Mouse (Mus musculus): ENCODE results near the gene Nagpa. TPM values are rescaled to one million over a fixed set of nuclear protein-coding genes. Genes with fewer than 3 reads are reported as not detected.

Nagpa gene
- polyA plus RNA-seq, 1 experiment = 0.86 TPM

DNA sequence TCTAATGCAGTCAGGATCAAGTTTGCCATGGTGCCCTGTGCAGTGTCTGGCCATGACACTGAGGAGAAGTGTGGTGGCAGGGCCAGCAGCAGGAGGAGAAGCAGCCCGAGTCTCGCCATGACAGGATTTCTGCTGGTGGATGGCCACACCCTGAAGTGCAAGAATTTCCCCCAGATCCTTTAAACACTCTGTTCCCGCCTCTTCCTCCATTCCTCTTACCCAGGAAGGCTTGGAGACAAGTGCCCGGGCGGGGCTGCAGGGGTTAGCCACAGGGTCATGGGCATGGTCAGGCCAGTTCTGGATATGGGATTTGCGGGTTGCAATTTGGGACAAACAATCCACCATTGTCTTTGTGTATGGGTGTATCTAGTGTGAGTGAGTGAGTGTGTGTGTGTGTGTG lies 18.3 kb upstream of the Nagpa start, which contains the start of gene AU021092:
TSS of gene AU021092 (minus strand) at position 160 of the 400 bp plus-strand sequence.
- peaks cover 5% of the 10 kb centered on the region for H3K27me3 ChIP-seq (ENCODE audit: control insufficient read depth)
- H3K9me3 ChIP-seq (ENCODE audit: control insufficient read depth, low read length) = no peaks in the 10 kb centered on the region
- no peaks in the 10 kb centered on the region for H3K36me3 ChIP-seq (ENCODE audit: control insufficient read depth)
- no peak within 1 kb of the TSS for H3K4me3 ChIP-seq (replicated peaks)
- TF ChIP-seq GATA1 (IDR thresholded peaks at IDR 0.05; ENCODE audit: low read length) (no peak), TAL1 (IDR thresholded peaks at IDR 0.05; ENCODE audit: low read length) (no peak)
- H3K4me1 ChIP-seq (ENCODE audit: control insufficient read depth) = no peaks in the 10 kb centered on the region

GRCm38 (mm10) chr16:5221403-5221802 lies 17.6 kb upstream of the Nagpa start:
- H3K36me3 ChIP-seq (ENCODE audit: control insufficient read depth) = no peaks in the 10 kb centered on the region
- H3K9me3 ChIP-seq (ENCODE audit: control insufficient read depth, low read length) = no peaks in the 10 kb centered on the region
- no peaks in the 10 kb centered on the region for H3K4me1 ChIP-seq (ENCODE audit: control insufficient read depth)
- peaks cover 5% of the 10 kb centered on the region for H3K27me3 ChIP-seq (ENCODE audit: control insufficient read depth)
- no peak overlapping the region for H3K4me3 ChIP-seq (replicated peaks)
- TF ChIP-seq TAL1 (IDR thresholded peaks at IDR 0.05; ENCODE audit: low read length) (no peak), GATA1 (IDR thresholded peaks at IDR 0.05; ENCODE audit: low read length) (no peak)

- no peak overlapping the region for H3K4me3 ChIP-seq (replicated peaks)
- no peaks in the 10 kb centered on the region for H3K36me3 ChIP-seq (ENCODE audit: control insufficient read depth)
- peaks cover 5% of the 10 kb centered on the region for H3K27me3 ChIP-seq (ENCODE audit: control insufficient read depth)
- no peaks in the 10 kb centered on the region for H3K4me1 ChIP-seq (ENCODE audit: control insufficient read depth)
- TF ChIP-seq TAL1 (IDR thresholded peaks at IDR 0.05; ENCODE audit: low read length) = no peak
- no peak for TF ChIP-seq GATA1 (IDR thresholded peaks at IDR 0.05; ENCODE audit: low read length)
- H3K9me3 ChIP-seq (ENCODE audit: control insufficient read depth, low read length) = no peaks in the 10 kb centered on the region
These were observed 13.7 kb upstream of the Nagpa start for GRCm38 (mm10) chr16:5217341-5218133.

- no peaks in the 10 kb centered on the region for H3K4me1 ChIP-seq (ENCODE audit: control insufficient read depth)
- no peaks in the 10 kb centered on the region for H3K9me3 ChIP-seq (ENCODE audit: control insufficient read depth, low read length)
- no peak overlapping the region for H3K4me3 ChIP-seq (replicated peaks)
- H3K36me3 ChIP-seq (ENCODE audit: control insufficient read depth) = no peaks in the 10 kb centered on the region
- TF ChIP-seq GATA1 (IDR thresholded peaks at IDR 0.05; ENCODE audit: low read length) = no peak
- no peak for TF ChIP-seq TAL1 (IDR thresholded peaks at IDR 0.05; ENCODE audit: low read length)
- H3K27me3 ChIP-seq (ENCODE audit: control insufficient read depth) = peaks cover 2% of the 10 kb centered on the region
These were observed 12.9 kb upstream of the Nagpa start for GRCm38 (mm10) chr16:5216686-5217085.

GRCm38 (mm10) chr16:5214126-5214525 lies 10.3 kb upstream of the Nagpa start:
- no peaks in the 10 kb centered on the region for H3K36me3 ChIP-seq (ENCODE audit: control insufficient read depth)
- H3K27me3 ChIP-seq (ENCODE audit: control insufficient read depth) = no peaks in the 10 kb centered on the region; the same call in 1 of the 2 replicates
- TF ChIP-seq GATA1 (IDR thresholded peaks at IDR 0.05; ENCODE audit: low read length) = no peak
- TF ChIP-seq TAL1 (IDR thresholded peaks at IDR 0.05; ENCODE audit: low read length) = no peak
- H3K4me3 ChIP-seq (replicated peaks) = no peak overlapping the region
- no peaks in the 10 kb centered on the region for H3K4me1 ChIP-seq (ENCODE audit: control insufficient read depth)
- H3K9me3 ChIP-seq (ENCODE audit: control insufficient read depth, low read length) = no peaks in the 10 kb centered on the region

GRCm38 (mm10) chr16:5212150-5212549 lies 8.3 kb upstream of the Nagpa start:
- H3K9me3 ChIP-seq (ENCODE audit: control insufficient read depth, low read length) = no peaks in the 10 kb centered on the region
- no peaks in the 10 kb centered on the region for H3K27me3 ChIP-seq (ENCODE audit: control insufficient read depth)
- H3K36me3 ChIP-seq (ENCODE audit: control insufficient read depth) = no peaks in the 10 kb centered on the region
- H3K4me3 ChIP-seq (replicated peaks) = no peak overlapping the region
- no peaks in the 10 kb centered on the region for H3K4me1 ChIP-seq (ENCODE audit: control insufficient read depth)
- TF ChIP-seq TAL1 (IDR thresholded peaks at IDR 0.05; ENCODE audit: low read length) (no peak), GATA1 (IDR thresholded peaks at IDR 0.05; ENCODE audit: low read length) (no peak)

- H3K9me3 ChIP-seq (ENCODE audit: control insufficient read depth, low read length) = no peaks in the 10 kb centered on the region
- TF ChIP-seq TAL1 (IDR thresholded peaks at IDR 0.05; ENCODE audit: low read length) = no peak
- TF ChIP-seq GATA1 (IDR thresholded peaks at IDR 0.05; ENCODE audit: low read length) = no peak
- H3K27me3 ChIP-seq (ENCODE audit: control insufficient read depth) = no peaks in the 10 kb centered on the region
- no peaks in the 10 kb centered on the region for H3K4me1 ChIP-seq (ENCODE audit: control insufficient read depth)
- H3K4me3 ChIP-seq (replicated peaks) = no peak overlapping the region
- H3K36me3 ChIP-seq (ENCODE audit: control insufficient read depth) = no peaks in the 10 kb centered on the region
These were observed 6.6 kb upstream of the Nagpa start for GRCm38 (mm10) chr16:5210365-5210764.

DNA sequence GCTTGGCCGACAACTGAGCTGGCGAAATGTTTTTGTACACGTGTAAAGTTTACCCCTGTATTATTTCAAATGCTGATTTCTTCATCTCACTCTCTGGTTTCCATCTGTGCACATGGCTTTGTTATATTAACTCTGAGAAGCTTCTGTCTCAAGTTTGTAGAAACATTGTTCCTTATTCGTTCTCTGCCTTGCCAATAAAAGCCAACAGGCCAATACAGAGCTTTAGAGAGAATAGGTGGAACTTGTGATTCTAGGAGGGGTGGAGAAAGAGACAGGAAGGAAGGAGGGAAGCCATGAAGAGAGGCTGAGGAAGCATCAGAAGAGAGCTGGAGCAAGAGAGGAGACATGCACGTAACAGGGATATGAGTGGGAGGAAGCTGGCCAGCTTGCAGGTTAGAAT lies 2.2 kb upstream of the Nagpa start:
- H3K27me3 ChIP-seq (ENCODE audit: control insufficient read depth) = no peaks in the 10 kb centered on the region
- H3K9me3 ChIP-seq (ENCODE audit: control insufficient read depth, low read length) = no peaks in the 10 kb centered on the region
- peaks cover 20% of the 10 kb centered on the region for H3K4me1 ChIP-seq (ENCODE audit: control insufficient read depth)
- no peak overlapping the region for H3K4me3 ChIP-seq (replicated peaks)
- H3K36me3 ChIP-seq (ENCODE audit: control insufficient read depth) = peaks cover 3% of the 10 kb centered on the region
- TF ChIP-seq GATA1 (IDR thresholded peaks at IDR 0.05; ENCODE audit: low read length) (no peak), TAL1 (IDR thresholded peaks at IDR 0.05; ENCODE audit: low read length) (no peak)

- H3K9me3 ChIP-seq (ENCODE audit: control insufficient read depth, low read length) = no peaks in the 10 kb centered on the region
- TF ChIP-seq GATA1 (IDR thresholded peaks at IDR 0.05; ENCODE audit: low read length) (no peak), TAL1 (IDR thresholded peaks at IDR 0.05; ENCODE audit: low read length) (no peak)
- H3K4me3 ChIP-seq (replicated peaks) = no peak overlapping the region
- H3K4me1 ChIP-seq (ENCODE audit: control insufficient read depth) = peaks cover 20% of the 10 kb centered on the region
- peaks cover 8% of the 10 kb centered on the region for H3K36me3 ChIP-seq (ENCODE audit: control insufficient read depth)
- no peaks in the 10 kb centered on the region for H3K27me3 ChIP-seq (ENCODE audit: control insufficient read depth)
These were observed 1.7 kb upstream of the Nagpa start for GRCm38 (mm10) chr16:5205431-5205970.
